Mouse (Mus musculus): ENCODE measurements at regions not wholly inside any gene's neighbourhood (a gene's known extent, or its start where the extent isn't known, plus 50 kb on each side); places are given as distances from the start of the nearest gene placed in this dataset.

- DNase-seq = no peak
Measured at GRCm38 (mm10) chr7:69326311-69326710, 577.3 kb upstream of the Arrdc4 start.

- DNase-seq = no peak
Measured at GRCm38 (mm10) chr7:69277056-69277705, 528.1 kb upstream of the Arrdc4 start.

GRCm38 (mm10) chr7:69276376-69277055, 527.5 kb upstream of the Arrdc4 start:
- no peak for DNase-seq

GRCm38 (mm10) chr7:69273670-69274069, 524.6 kb upstream of the Arrdc4 start:
- no peak for DNase-seq

- no peak for DNase-seq
Measured at GRCm38 (mm10) chr7:69244519-69244918, 495.5 kb upstream of the Arrdc4 start.

GRCm38 (mm10) chr7:69233296-69233695, 484.3 kb upstream of the Arrdc4 start:
- peak; percentile 11 for DNase-seq

- peak; percentile 5 for DNase-seq
Measured at GRCm38 (mm10) chr7:69217871-69218270, 468.8 kb upstream of the Arrdc4 start.

Measured in right cerebral cortex, postnatal 14 days (tissue).